Mouse (Mus musculus): ENCODE measurements around the gene Gstm4.
"Not testable (repeated sequence)": the region's sequence is repeated elsewhere in the genome, so short reads cannot be mapped to it uniquely, and the experiment has no call there.

Gene Gstm4

GRCm38 (mm10) chr3:108016468-108016867 lies 28.2 kb downstream of the Gstm4 start:
- DNase-seq (ENCODE audit: low spot score), result not testable (repeated sequence)

GRCm38 (mm10) chr3:108014974-108015346 lies 29.7 kb downstream of the Gstm4 start:
- no peak for DNase-seq (ENCODE audit: low spot score)

- DNase-seq (ENCODE audit: low spot score), result peak; percentile 66
These were observed 30.4 kb downstream of the Gstm4 start for GRCm38 (mm10) chr3:108014098-108014973.

GRCm38 (mm10) chr3:108013331-108013871 lies 31.3 kb downstream of the Gstm4 start:
- peak; percentile 96 for DNase-seq (ENCODE audit: low spot score)

GRCm38 (mm10) chr3:108011558-108011957 lies 33.1 kb downstream of the Gstm4 start:
- DNase-seq (ENCODE audit: low spot score), result no peak

GRCm38 (mm10) chr3:108010286-108010685 lies 34.4 kb downstream of the Gstm4 start:
- DNase-seq (ENCODE audit: low spot score), result peak; percentile 81

GRCm38 (mm10) chr3:108002021-108002420 lies 42.7 kb downstream of the Gstm4 start:
- DNase-seq (ENCODE audit: low spot score), result no peak

GRCm38 (mm10) chr3:107999491-107999890 lies 45.2 kb downstream of the Gstm4 start:
- no peak for DNase-seq (ENCODE audit: low spot score)

GRCm38 (mm10) chr3:107998591-107998990 lies 46.1 kb downstream of the Gstm4 start:
- DNase-seq (ENCODE audit: low spot score), result no peak

- no peak for DNase-seq (ENCODE audit: low spot score)
These were observed 48.1 kb downstream of the Gstm4 start for GRCm38 (mm10) chr3:107996576-107996975.

GRCm38 (mm10) chr3:107995974-107996373 lies 48.7 kb downstream of the Gstm4 start:
- DNase-seq (ENCODE audit: low spot score), result not testable (repeated sequence)
